Mouse (Mus musculus) spleen, postnatal 0 days (tissue): ENCODE data around the gene Tcaf3. TPM values are rescaled to one million over a fixed set of nuclear protein-coding genes. Genes with fewer than 3 reads are reported as not detected.

ENCODE experiments used
- polyA plus RNA-seq: library from polyadenylated mRNA; unstranded; fragments of >200 nt; fragmentation: Nextera tagmentation; extraction: Ambion mirVana; gene quantifications from 2 replicates; pipeline ENCODE4 v1.2.1, GENCODE M21; 2015

Tcaf3 gene
- polyA plus RNA-seq, result not detected in 2 replicates

GRCm38 (mm10) chr6:42597592-42597991 lies at the start of gene Tcaf3:
Gene Tcaf3 (minus strand): TSS chr6:42597692.

DNA sequence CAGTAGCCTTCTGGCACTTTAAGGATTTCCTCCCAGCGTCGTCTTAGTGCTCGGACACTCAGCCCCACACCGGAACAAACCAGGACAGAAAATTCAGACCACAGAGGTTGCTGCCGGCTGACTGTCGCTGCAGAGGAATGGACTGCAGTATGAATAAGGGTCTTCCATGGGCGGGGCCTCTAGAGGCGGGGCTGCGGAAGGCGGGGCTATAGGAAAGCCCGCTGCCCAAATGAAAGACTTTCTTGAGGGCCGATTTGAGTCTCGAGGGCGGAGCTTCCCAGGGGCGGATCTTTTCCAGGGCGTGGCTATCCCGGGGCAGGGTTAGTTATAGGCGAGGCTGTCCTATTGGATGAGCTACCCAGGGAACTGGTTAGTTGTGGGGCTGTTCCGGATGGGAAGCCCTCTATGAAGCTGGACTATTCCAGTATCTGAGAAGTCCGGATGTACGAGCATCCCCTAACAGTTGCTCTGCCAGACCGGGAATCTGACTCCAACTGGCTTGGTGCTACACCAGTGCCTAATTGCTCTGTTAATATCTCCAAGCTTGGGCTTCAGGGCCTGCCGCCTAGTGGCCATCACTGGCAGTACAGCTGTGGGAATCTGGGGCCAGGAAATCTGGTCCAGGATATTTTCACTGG lies 47.5 kb upstream of the Tcaf3 start, which contains the start of gene Tcaf2:
Gene Tcaf2 (minus strand): TSS at position 343 of the 638 bp plus-strand sequence.

DNA sequence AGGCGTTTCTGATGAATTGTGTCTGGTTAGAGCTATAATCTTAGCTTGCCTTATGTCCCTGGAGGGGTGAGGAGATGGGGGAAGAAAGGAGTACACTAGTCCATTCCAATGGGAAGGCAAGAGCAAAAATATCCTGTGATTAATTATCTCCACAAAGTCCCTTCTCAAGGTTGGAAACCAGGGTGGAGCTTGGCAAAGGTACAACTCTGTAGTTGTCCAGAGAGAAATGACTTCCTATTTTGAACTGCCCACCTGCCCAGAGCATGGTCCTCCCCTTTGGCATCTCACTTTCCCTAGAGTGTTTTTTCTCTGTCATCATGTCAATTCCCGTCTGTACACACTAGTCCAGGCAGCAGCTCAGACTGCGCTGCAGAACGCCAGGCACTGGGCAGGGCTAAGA lies 50.0 kb downstream of the Tcaf3 start, which contains the start of gene Olfr455:
Gene Olfr455 (minus strand): TSS at position 127 of the 400 bp plus-strand sequence.

Other genes with a start within 250 kb of the Tcaf3 start
- 67.2 and 85.7 TPM in 2 replicates for gene Zyx, start 248.1 kb downstream of the Tcaf3 start, polyA plus RNA-seq
- 0.95 and 1.3 TPM in 2 replicates for gene Epha1, start 224.4 kb downstream of the Tcaf3 start, polyA plus RNA-seq
- not detected in 2 replicates for gene Tas2r143, start 197.5 kb downstream of the Tcaf3 start, polyA plus RNA-seq
- gene Tas2r135, start 192.3 kb downstream of the Tcaf3 start, polyA plus RNA-seq, result 0.14 TPM in 1 of 2 replicates, not detected in the other
- not detected in 2 replicates for gene Tas2r126, start 163.2 kb downstream of the Tcaf3 start, polyA plus RNA-seq
- gene Olfr458, start 132.5 kb downstream of the Tcaf3 start, polyA plus RNA-seq, result 0.07 and 0.08 TPM in 2 replicates
- 0.05 TPM in 1 of 2 replicates, not detected in the other for gene Olfr457, start 121.4 kb downstream of the Tcaf3 start, polyA plus RNA-seq
- gene Olfr456, start 110.5 kb downstream of the Tcaf3 start, polyA plus RNA-seq, result 0.12 and 0.16 TPM in 2 replicates
- 0.11 TPM in 1 of 2 replicates, not detected in the other for gene Olfr455, start 50.1 kb downstream of the Tcaf3 start, polyA plus RNA-seq
- gene Tcaf2, start 47.6 kb upstream of the Tcaf3 start, polyA plus RNA-seq, result 0.98 and 1.0 TPM in 2 replicates
- gene Tcaf1, start 112.4 kb upstream of the Tcaf3 start, polyA plus RNA-seq, result 8.9 and 10.6 TPM in 2 replicates
- not detected in 2 replicates for gene Olfr453, start 141.7 kb upstream of the Tcaf3 start, polyA plus RNA-seq
- gene Olfr38, start 158.7 kb upstream of the Tcaf3 start, polyA plus RNA-seq, result not detected in 2 replicates
- not detected in 2 replicates for gene Olfr452, start 187.4 kb upstream of the Tcaf3 start, polyA plus RNA-seq
- not detected in 2 replicates for gene Olfr450, start 214.2 kb upstream of the Tcaf3 start, polyA plus RNA-seq
- gene Olfr449, start 236.7 kb upstream of the Tcaf3 start, polyA plus RNA-seq, result not detected in 2 replicates